Mouse (Mus musculus) layer of hippocampus, postnatal 14 days (tissue): ENCODE results near the gene Dnase2a. TPM values are rescaled to one million over a fixed set of nuclear protein-coding genes. Genes with fewer than 3 reads are reported as not detected.

Source experiments
- DNase-seq, 2 experiments: peaks; one replicate each; pipeline ENCODE4 v3.0.0; 2021 to 2022; ENCODE audit warnings: low spot score in 2 of 2, mixed read lengths in 1 of 2
- microRNA-seq, 2 experiments: library from miRNA; unstranded; fragments of <30 nt; microRNA quantifications; one replicate each; pipeline ENCODE4 v1.2.0; 2021
- total RNA-seq, 2 experiments: library from RNA; stranded (reverse); gene quantifications; 2 replicates each; pipeline ENCODE4 v1.2.3; 2021

Gene Dnase2a
- total RNA-seq, 2 experiments from 2014 or later = 4.0 TPM

GRCm38 (mm10) chr8:84968650-84969049, 60.3 kb downstream of the Dnase2a start:
- no peak for DNase-seq

GRCm38 (mm10) chr8:84969241-84970134, 61.1 kb downstream of the Dnase2a start, which contains the start of the genes Gm49661, Prdx2 and Rnaseh2a:
Gm49661 (minus strand) TSS chr8:84969433.
Prdx2 (plus strand) TSS chr8:84969587.
Rnaseh2a (minus strand) TSS chr8:84969767.
- peak; percentile 68 to 79 for DNase-seq

GRCm38 (mm10) chr8:84970135-84970790, 61.9 kb downstream of the Dnase2a start:
- no peak for DNase-seq

- DNase-seq = no peak
Measured at GRCm38 (mm10) chr8:84970913-84971312, 62.6 kb downstream of the Dnase2a start.

Small RNA genes lying within 50 kb of the gene (microRNA-seq; reads per million reads assigned to microRNA genes)
- gene Gm24197 = 2.5 to 7.6 reads per million in 2 experiments
- 6.5 to 16.1 reads per million in 2 experiments for gene Mir7069

Other genes with a start within 250 kb of the Dnase2a start
- gene Ier2, start 245.7 kb upstream of the Dnase2a start, total RNA-seq = 10 to 100 TPM in 1 of 2 experiments, 1 to 10 TPM in 1; 9.5 to 12.5 TPM
- gene Trmt1, start 222.3 kb upstream of the Dnase2a start, total RNA-seq = 10 to 100 TPM; 82.9 to 97.3 TPM
- gene Nacc1, start 220.7 kb upstream of the Dnase2a start, total RNA-seq = 10 to 100 TPM; 84.0 to 85.6 TPM
- gene Lyl1, start 207.1 kb upstream of the Dnase2a start, total RNA-seq = 1 to 10 TPM; 3.4 to 4.2 TPM
- gene G430095P16Rik, start 185.6 kb upstream of the Dnase2a start, total RNA-seq = not detected
- 100 to 1,000 TPM; 519 to 562 TPM for gene Nfix, start 108.2 kb upstream of the Dnase2a start, total RNA-seq
- gene Dand5, start 85.7 kb upstream of the Dnase2a start, total RNA-seq = 1 to 10 TPM; 7.4 to 8.6 TPM
- gene Gadd45gip1, start 77.0 kb upstream of the Dnase2a start, total RNA-seq = 10 to 100 TPM; 19.4 to 20.4 TPM
- gene Rad23a, start 67.9 kb upstream of the Dnase2a start, total RNA-seq = 10 to 100 TPM; 59.4 to 64.8 TPM
- 100 to 1,000 TPM; 453 to 590 TPM for gene Calr, start 61.6 kb upstream of the Dnase2a start, total RNA-seq
- gene Farsa, start 51.6 kb upstream of the Dnase2a start, total RNA-seq = 10 to 100 TPM; 55.3 to 58.4 TPM
- gene Syce2, start 36.4 kb upstream of the Dnase2a start, total RNA-seq = 10 to 100 TPM; 21.4 to 24.5 TPM
- 10 to 100 TPM; 35.0 to 35.6 TPM for gene Gcdh, start 14.6 kb upstream of the Dnase2a start, total RNA-seq
- not detected for gene Klf1, start 6.6 kb upstream of the Dnase2a start, total RNA-seq
- 100 to 1,000 TPM; 127 to 140 TPM for gene Mast1, start 28.8 kb downstream of the Dnase2a start, total RNA-seq
- gene Rtbdn, start 38.4 kb downstream of the Dnase2a start, total RNA-seq = 1 to 10 TPM; 1.5 to 1.8 TPM
- gene Gm49661, start 60.9 kb downstream of the Dnase2a start, total RNA-seq = not detected
- 100 to 1,000 TPM; 417 to 431 TPM for gene Prdx2, start 61.0 kb downstream of the Dnase2a start, total RNA-seq
- 10 to 100 TPM; 34.3 to 34.4 TPM for gene Rnaseh2a, start 61.2 kb downstream of the Dnase2a start, total RNA-seq
- 10 to 100 TPM; 45.5 to 54.7 TPM for gene Junb, start 70.2 kb downstream of the Dnase2a start, total RNA-seq
- gene Hook2, start 82.0 kb downstream of the Dnase2a start, total RNA-seq = 1 to 10 TPM; 7.6 to 9.0 TPM
- gene Best2, start 106.0 kb downstream of the Dnase2a start, total RNA-seq = not detected
- gene Asna1, start 116.7 kb downstream of the Dnase2a start, total RNA-seq = 100 to 1,000 TPM; 108 to 115 TPM
- gene Trir, start 118.3 kb downstream of the Dnase2a start, total RNA-seq = 100 to 1,000 TPM; 136 to 150 TPM
- 100 to 1,000 TPM; 150 to 152 TPM for gene Tnpo2, start 128.4 kb downstream of the Dnase2a start, total RNA-seq
- 10 to 100 TPM; 36.2 to 41.4 TPM for gene Fbxw9, start 151.5 kb downstream of the Dnase2a start, total RNA-seq
- gene Gm5741, start 159.4 kb downstream of the Dnase2a start, total RNA-seq = not detected
- 10 to 100 TPM; 63.8 to 67.4 TPM for gene Dhps, start 163.2 kb downstream of the Dnase2a start, total RNA-seq
- gene Wdr83os, start 172.2 kb downstream of the Dnase2a start, total RNA-seq = 10 to 100 TPM; 57.5 to 61.5 TPM
- 10 to 100 TPM; 26.3 to 34.6 TPM for gene Wdr83, start 172.7 kb downstream of the Dnase2a start, total RNA-seq
- 10 to 100 TPM; 39.6 to 42.7 TPM for gene Man2b1, start 174.7 kb downstream of the Dnase2a start, total RNA-seq
- gene Zfp791, start 214.5 kb downstream of the Dnase2a start, total RNA-seq = 1 to 10 TPM; 5.6 to 5.8 TPM
- not detected for gene Cks1brt, start 243.4 kb downstream of the Dnase2a start, total RNA-seq